Mouse (Mus musculus) frontal cortex, postnatal 36 days (tissue): ENCODE data around the gene Ilk.

Experiments
- DNase-seq, 2 experiments: peaks; one replicate each; pipeline ENCODE4 v3.0.0; 2022; ENCODE audit warnings: low spot score in 2 of 2

Gene Ilk

DNA sequence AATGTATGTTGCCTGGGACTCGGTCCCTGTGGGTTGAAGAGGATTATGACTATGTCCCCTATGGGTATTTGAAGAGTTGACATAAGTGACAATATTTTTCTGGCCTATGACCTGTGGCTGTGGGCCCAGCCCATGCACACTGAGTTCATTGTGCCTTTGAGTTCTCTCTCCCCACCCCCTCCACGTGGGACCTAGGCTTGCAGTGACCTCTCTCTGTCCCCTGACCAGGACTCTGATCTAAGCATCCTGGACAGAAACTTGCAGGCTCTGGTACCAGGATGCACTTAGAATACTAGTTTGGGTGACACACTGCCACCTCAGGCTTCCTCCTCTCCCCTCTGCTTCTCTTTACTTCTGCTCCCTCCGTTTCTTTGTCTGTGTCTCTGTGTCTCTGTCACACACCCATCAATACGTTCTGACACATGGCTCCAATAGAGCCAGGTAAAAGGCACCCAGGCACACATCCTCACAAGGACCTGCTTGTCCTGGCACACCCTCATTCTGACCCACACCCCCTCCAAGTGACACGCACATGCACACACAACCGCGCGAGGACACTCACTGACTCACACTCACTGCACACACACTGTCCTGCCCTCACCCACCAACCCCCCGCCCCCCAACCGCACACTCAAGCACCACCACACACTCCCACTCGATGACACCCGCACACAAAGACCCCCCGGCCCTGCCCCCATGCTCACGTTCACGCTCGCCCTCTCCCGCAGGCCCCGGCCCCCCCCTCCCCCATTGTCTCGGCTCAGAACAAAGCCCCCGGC, 50.3 kb downstream of the Ilk start:
- DNase-seq, result no peak

DNA sequence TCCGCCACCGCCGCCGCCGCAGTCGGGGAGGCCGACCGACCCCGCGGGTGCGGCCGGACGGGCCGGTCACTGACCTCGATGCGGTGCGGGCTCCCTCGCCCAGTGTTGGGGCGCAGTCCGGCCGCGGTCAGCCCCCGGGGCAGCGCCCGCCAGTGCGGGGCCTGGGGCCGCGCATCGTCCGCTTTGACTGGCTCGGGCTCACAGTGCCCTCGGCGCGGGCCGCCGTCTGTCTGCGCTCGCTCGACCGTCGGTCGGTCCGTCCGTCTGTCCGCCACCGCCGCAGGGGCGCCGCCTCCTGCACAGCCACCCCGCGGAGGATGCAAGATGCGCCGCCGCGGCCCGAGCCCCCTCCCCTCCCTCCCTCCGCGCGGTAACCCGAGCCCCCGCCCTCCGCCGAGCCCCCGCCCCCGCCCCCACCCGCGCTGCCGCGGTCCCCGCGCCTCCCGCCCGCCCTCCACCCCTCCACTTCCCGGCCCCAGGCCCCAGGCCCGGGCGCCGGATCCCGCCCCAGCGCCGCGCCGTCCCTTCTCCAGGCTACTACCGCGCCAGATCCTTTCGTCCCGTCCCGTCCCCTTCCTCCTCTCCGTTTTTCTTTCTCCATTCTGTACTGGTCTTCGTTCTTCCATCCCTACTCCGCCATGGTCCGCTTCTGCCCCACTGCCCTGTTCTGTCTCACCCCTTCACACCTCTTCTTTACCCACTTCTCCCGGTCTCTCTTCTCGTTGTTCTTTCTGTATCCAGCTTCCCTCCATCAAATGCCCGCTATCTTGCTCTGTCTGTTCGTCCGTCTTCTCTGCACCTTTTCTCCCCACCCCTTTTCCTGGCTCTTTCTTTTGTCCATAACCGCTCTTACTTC, 51.1 kb downstream of the Ilk start, which contains the start of gene Dchs1:
Dchs1 (minus strand) TSS at position 370 of the 856 bp plus-strand sequence.
- no peak for DNase-seq

DNA sequence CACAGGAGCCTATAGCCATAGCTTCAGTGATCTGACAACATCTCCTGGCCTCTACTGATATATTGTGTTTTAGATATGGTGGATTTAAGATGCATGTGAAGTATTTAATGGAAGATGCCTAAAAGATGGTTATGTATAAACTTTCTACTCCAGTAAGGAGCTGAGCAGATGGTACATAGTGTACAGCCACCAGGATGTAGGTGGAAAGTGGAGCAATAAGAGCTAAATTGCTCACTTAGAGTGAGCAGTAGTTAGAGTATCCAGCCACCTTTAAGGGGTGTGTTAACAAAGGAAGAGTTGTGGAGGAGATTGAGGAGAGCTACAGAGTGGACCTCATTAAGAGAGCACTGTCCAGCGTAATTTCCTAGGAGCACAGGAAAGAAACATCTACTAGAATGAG, 54.8 kb downstream of the Ilk start:
- no peak for DNase-seq
